Mouse (Mus musculus) myocyte (in vitro differentiated cells): ENCODE measurements around the gene Siah1a. TPM values are rescaled to one million over a fixed set of nuclear protein-coding genes. Genes with fewer than 3 reads are reported as not detected.

Experiments used
- H3K27me3 ChIP-seq: one replicate; pipeline ENCODE4 v1.6.1; 2011; ENCODE audit not compliant: control insufficient read depth, insufficient read depth, insufficient read length
- H3K36me3 ChIP-seq: one replicate; pipeline ENCODE4 v1.6.1; 2011; ENCODE audit not compliant: control insufficient read depth, insufficient read depth
- H3K4me2 ChIP-seq: one replicate; pipeline ENCODE4 v1.6.1; 2011; ENCODE audit warnings: low read depth, control low read depth
- H3K4me3 ChIP-seq: one replicate; pipeline ENCODE4 v1.5.1; 2011; ENCODE audit warnings: mild to moderate bottlenecking, control low read depth, moderate library complexity
- H3K79me2 ChIP-seq: one replicate; pipeline ENCODE4 v1.6.1; 2011; ENCODE audit not compliant: control insufficient read depth, insufficient read depth
- H3ac ChIP-seq: one replicate; pipeline ENCODE4 v1.6.1; 2011; ENCODE audit not compliant: control insufficient read depth, insufficient read length
- CEBPB ChIP-seq: IDR thresholded peaks from 2 replicates; pipeline ENCODE4 v1.6.1; 2011; ENCODE audit warnings: mild to moderate bottlenecking, moderate library complexity; ENCODE audit not compliant: poor library complexity, insufficient read depth, severe bottlenecking
- E2F4 ChIP-seq: IDR thresholded peaks from one replicate; pipeline ENCODE4 v1.6.1; 2011; ENCODE audit warnings: mild to moderate bottlenecking, control low read depth, moderate library complexity; ENCODE audit not compliant: insufficient read depth
- MAX ChIP-seq: IDR thresholded peaks from one replicate; pipeline ENCODE4 v1.6.1; 2011; ENCODE audit warnings: low read depth, mild to moderate bottlenecking, control low read depth
- MYOD1 ChIP-seq, 3 experiments: IDR thresholded peaks; one replicate each; pipeline ENCODE4 v1.6.1; 2011; ENCODE audit warnings: control low read depth in 2 of 3, low read depth in 2 of 3, mild to moderate bottlenecking in 2 of 3, moderate library complexity in 1 of 3; ENCODE audit not compliant: insufficient read length in 2 of 3, control insufficient read depth in 1 of 3
- MYOG ChIP-seq, 3 experiments: IDR thresholded peaks; one replicate each; pipeline ENCODE4 v1.6.1; 2011; ENCODE audit warnings: control low read depth in 2 of 3, low read depth in 2 of 3, mild to moderate bottlenecking in 2 of 3; ENCODE audit not compliant: insufficient read length in 2 of 3, control insufficient read depth in 1 of 3, insufficient read depth in 1 of 3
- POLR2A ChIP-seq: IDR thresholded peaks from one replicate; pipeline ENCODE4 v1.6.1; 2011; ENCODE audit warnings: low read depth, mild to moderate bottlenecking, control low read depth, moderate library complexity; ENCODE audit not compliant: insufficient read length
- POLR2AphosphoS2 ChIP-seq: IDR thresholded peaks from one replicate; pipeline ENCODE4 v1.6.1; 2011; ENCODE audit warnings: low read depth, control low read depth; ENCODE audit not compliant: insufficient read length
- REST ChIP-seq: IDR thresholded peaks from one replicate; pipeline ENCODE4 v1.6.1; 2011; ENCODE audit warnings: mild to moderate bottlenecking, control low read depth, moderate library complexity; ENCODE audit not compliant: insufficient read depth, insufficient read length
- SRF ChIP-seq: IDR thresholded peaks from one replicate; pipeline ENCODE4 v1.6.1; 2011; ENCODE audit warnings: low read depth; ENCODE audit not compliant: control insufficient read depth, insufficient read length
- TCF12 ChIP-seq: IDR thresholded peaks from one replicate; pipeline ENCODE4 v1.6.1; 2011; ENCODE audit warnings: mild to moderate bottlenecking, control low read depth; ENCODE audit not compliant: poor library complexity, insufficient read depth, severe bottlenecking
- TCF3 ChIP-seq: IDR thresholded peaks from one replicate; pipeline ENCODE4 v1.6.1; 2011; ENCODE audit warnings: low read depth, control low read depth; ENCODE audit not compliant: insufficient read length
- USF1 ChIP-seq: IDR thresholded peaks from one replicate; pipeline ENCODE4 v1.6.1; 2011; ENCODE audit warnings: low read depth, mild to moderate bottlenecking, control low read depth, moderate library complexity
- polyA plus RNA-seq: library from polyadenylated mRNA; unstranded; fragments of >200 nt; fragmentation: generic; extraction: Trizol; gene quantifications from one replicate; pipeline ENCODE4 v1.2.1, GENCODE M21; 2012; ENCODE audit warnings: missing spikeins

Siah1a gene
- polyA plus RNA-seq, 1 experiment = 12.0 TPM

- no peak overlapping the region for H3K4me2 ChIP-seq
- H3K79me2 ChIP-seq = no peaks in the 10 kb centered on the region
- H3K4me3 ChIP-seq = no peak overlapping the region
- no peak for TF ChIP-seq SRF
- H3ac ChIP-seq = no peak overlapping the region
- no peaks in the 10 kb centered on the region for H3K27me3 ChIP-seq
- H3K36me3 ChIP-seq = no peaks in the 10 kb centered on the region
Observed at GRCm38 (mm10) chr8:86759090-86759491, 13.4 kb upstream of the Siah1a start.

GRCm38 (mm10) chr8:86758651-86759050 is 12.9 kb upstream of the Siah1a start:
- no peak for TF ChIP-seq USF1
- TF ChIP-seq POLR2AphosphoS2 = no peak
- TF ChIP-seq MYOD1 (IDR thresholded peaks at IDR 0.05; ENCODE audit: control insufficient read depth in 1 of 3, insufficient read length in 2 of 3, low read depth in 2 of 3) = no peak
- H3K27me3 ChIP-seq = no peaks in the 10 kb centered on the region
- H3K36me3 ChIP-seq = no peaks in the 10 kb centered on the region
- no peak overlapping the region for H3ac ChIP-seq
- H3K79me2 ChIP-seq = no peaks in the 10 kb centered on the region
- H3K4me3 ChIP-seq = no peak overlapping the region
- H3K4me2 ChIP-seq = no peak overlapping the region

GRCm38 (mm10) chr8:86756948-86757733 is 11.4 kb upstream of the Siah1a start:
- Histone ChIP-seq H3K36me3 (no peaks in the 10 kb centered on the region), H3K4me2 (no peak overlapping the region), H3ac (no peak overlapping the region), H3K79me2 (no peaks in the 10 kb centered on the region), H3K4me3 (no peak overlapping the region), H3K27me3 (no peaks in the 10 kb centered on the region)
- TF ChIP-seq E2F4 (no peak), POLR2A (no peak), MAX (no peak), MYOG (IDR thresholded peaks at IDR 0.05; ENCODE audit: control insufficient read depth in 1 of 3, insufficient read depth in 1 of 3, insufficient read length in 2 of 3, low read depth in 2 of 3) (no peak), REST (no peak), SRF (no peak), TCF3 (no peak), MYOD1 (IDR thresholded peaks at IDR 0.05; ENCODE audit: control insufficient read depth in 1 of 3, insufficient read length in 2 of 3, low read depth in 2 of 3) (no peak), POLR2AphosphoS2 (no peak), TCF12 (no peak), USF1 (no peak), CEBPB (no peak)

- Histone ChIP-seq H3K79me2 (peaks cover 5% of the 10 kb centered on the region), H3K27me3 (no peaks in the 10 kb centered on the region), H3ac (no peak overlapping the region), H3K4me3 (no peak overlapping the region), H3K4me2 (no peak overlapping the region), H3K36me3 (no peaks in the 10 kb centered on the region)
- TF ChIP-seq USF1 = no peak
Observed at GRCm38 (mm10) chr8:86749842-86750241, 4.1 kb upstream of the Siah1a start.

- Histone ChIP-seq H3K4me3 (peak overlapping the region; percentile 45), H3K79me2 (peaks cover 38% of the 10 kb centered on the region), H3K4me2 (peak overlapping the region; percentile 92), H3ac (peak overlapping the region; percentile 98), H3K27me3 (no peaks in the 10 kb centered on the region), H3K36me3 (no peaks in the 10 kb centered on the region)
- no peak for TF ChIP-seq TCF3
Observed at GRCm38 (mm10) chr8:86746511-86746910, 777 bp upstream of the Siah1a start.

GRCm38 (mm10) chr8:86745935-86746441 is 254 bp upstream of the Siah1a start:
- TF ChIP-seq POLR2A (peak; percentile 98), SRF (peak; percentile 8), POLR2AphosphoS2 (peak; percentile 96), MYOD1 (IDR thresholded peaks at IDR 0.05; ENCODE audit: control insufficient read depth in 1 of 3, insufficient read length in 2 of 3, low read depth in 2 of 3) (no peak), TCF3 (no peak), MYOG (IDR thresholded peaks at IDR 0.05; ENCODE audit: control insufficient read depth in 1 of 3, insufficient read depth in 1 of 3, insufficient read length in 2 of 3, low read depth in 2 of 3) (peak in 1 of 3 experiments; percentile 25)
- H3ac ChIP-seq = peak overlapping the region; percentile 98
- H3K36me3 ChIP-seq = no peaks in the 10 kb centered on the region

More at GRCm38 (mm10) chr8:86745935-86746441, 254 bp upstream of the Siah1a start:
- Histone ChIP-seq H3K4me2 (peak overlapping the region; percentile 92), H3K27me3 (no peaks in the 10 kb centered on the region), H3K79me2 (peaks cover 43% of the 10 kb centered on the region), H3K4me3 (peak overlapping the region; percentile 45)
